Mouse (Mus musculus) midbrain, embryonic 10.5 days (tissue): ENCODE results near the gene Ank. TPM values are rescaled to one million over a fixed set of nuclear protein-coding genes. Genes with fewer than 3 reads are reported as not detected.

Source experiments
- DNase-seq: peaks from one replicate; pipeline ENCODE4 v3.0.0-alpha.2; 2017; ENCODE audit warnings: low spot score
- H3K27ac ChIP-seq: fragments of 300-500 bp; sonication (generic); replicated peaks from 2 replicates; pipeline ENCODE4 v1.5.1; 2016; ENCODE audit warnings: mild to moderate bottlenecking
- H3K27me3 ChIP-seq: fragments of 300-500 bp; sonication (generic); 2 replicates; pipeline ENCODE4 v1.6.1; 2016; ENCODE audit warnings: low read depth, mild to moderate bottlenecking; ENCODE audit not compliant: poor library complexity, severe bottlenecking
- H3K36me3 ChIP-seq: fragments of 300-500 bp; sonication (generic); 2 replicates; pipeline ENCODE4 v1.6.1; 2016; ENCODE audit warnings: mild to moderate bottlenecking, moderate library complexity
- H3K4me1 ChIP-seq: fragments of 300-500 bp; sonication (generic); 2 replicates; pipeline ENCODE4 v1.6.1; 2016
- H3K4me3 ChIP-seq: fragments of 300-500 bp; sonication (generic); 2 replicates; pipeline ENCODE4 v1.5.1; 2016; ENCODE audit warnings: mild to moderate bottlenecking, moderate library complexity
- H3K9me3 ChIP-seq: fragments of 300-500 bp; sonication (generic); replicated peaks from 2 replicates; pipeline ENCODE4 v1.6.1; 2016; ENCODE audit warnings: mild to moderate bottlenecking
- WGBS: fragments of 180-500 bp; shearing (Covaris S2); methylation state at CpG from one replicate; pipeline ENCODE4 v1.1.7; 2016; 5-methylcytosine and 5-hydroxymethylcytosine counted together
- polyA plus RNA-seq: library from polyadenylated mRNA; unstranded; fragments of >200 nt; fragmentation: Nextera tagmentation; extraction: Ambion mirVana; gene quantifications from 2 replicates; pipeline ENCODE4 v1.2.1, GENCODE M21; 2016

Ank gene
- polyA plus RNA-seq, result 6.3 and 6.4 TPM in 2 replicates

GRCm38 (mm10) chr15:27466131-27467080, at the start of gene Ank:
TSS of gene Ank (plus strand) at chr15:27466677.
- under 1% methylated on average over 118 of the region's 120 CpGs for WGBS
- Histone ChIP-seq H3K36me3 (no peaks in the 10 kb centered on the region), H3K9me3 (no peaks in the 10 kb centered on the region), H3K4me1 (peaks cover 26% of the 10 kb centered on the region), H3K27me3 (peaks cover 20% of the 10 kb centered on the region), H3K27ac (peak within 1 kb of the TSS; percentile 90), H3K4me3 (peak within 1 kb of the TSS; percentile 82)
- DNase-seq, result peak; percentile 77

DNA sequence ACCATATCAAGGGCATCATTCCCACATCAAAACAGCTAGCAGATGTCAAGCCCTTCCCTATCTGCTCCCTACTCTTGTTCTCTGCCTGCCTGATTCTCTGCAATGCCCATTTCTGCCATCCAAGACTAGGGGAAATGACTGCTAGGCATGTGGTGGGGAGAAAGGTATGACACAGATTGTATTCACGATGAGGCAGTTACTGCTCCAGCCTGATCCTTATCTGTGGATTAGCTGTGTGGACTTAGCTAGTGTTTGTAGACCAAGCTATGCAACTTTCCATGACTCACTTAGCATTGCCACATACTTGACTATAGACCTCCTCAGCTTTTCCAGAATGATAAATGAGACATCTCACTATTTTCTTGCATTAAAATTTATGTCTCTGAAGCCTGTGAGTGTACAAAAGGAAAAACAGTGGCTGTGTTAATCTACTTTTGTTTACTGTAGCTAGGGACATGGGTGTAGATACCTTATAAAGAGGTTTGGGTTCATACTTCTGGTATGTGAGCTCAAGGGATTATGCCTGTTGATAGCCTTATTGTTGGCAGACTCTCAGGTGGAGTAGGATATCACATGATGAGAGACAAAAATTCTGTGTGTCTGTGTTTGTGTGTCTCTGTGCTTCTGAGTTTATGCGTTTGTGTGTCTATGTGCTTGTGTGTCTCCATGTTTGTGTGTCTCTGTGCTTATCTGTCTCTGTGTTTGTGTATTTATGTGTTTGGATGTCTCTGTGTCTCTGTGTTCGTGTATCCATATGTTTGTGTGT, 47.7 kb upstream of the Ank start:
- Histone ChIP-seq H3K27me3 (no peaks in the 10 kb centered on the region), H3K4me1 (no peaks in the 10 kb centered on the region), H3K4me3 (no peak overlapping the region), H3K9me3 (no peaks in the 10 kb centered on the region), H3K27ac (no peak overlapping the region), H3K36me3 (no peaks in the 10 kb centered on the region)
- WGBS, result 85% methylated on average over 3 of the region's 3 CpGs
- DNase-seq, result no peak

- no peak overlapping the region for H3K4me3 ChIP-seq
- H3K27ac ChIP-seq, result no peak overlapping the region
- 88% methylated on average over 6 of the region's 6 CpGs for whole genome bisulfite sequencing
- H3K9me3 ChIP-seq, result no peaks in the 10 kb centered on the region
- no peak for DNase-seq
- H3K36me3 ChIP-seq, result no peaks in the 10 kb centered on the region
- no peaks in the 10 kb centered on the region for H3K4me1 ChIP-seq
- H3K27me3 ChIP-seq, result no peaks in the 10 kb centered on the region
These were observed 44.9 kb upstream of the Ank start for GRCm38 (mm10) chr15:27421531-27421930.

- Histone ChIP-seq H3K4me3 (no peak overlapping the region), H3K27me3 (no peaks in the 10 kb centered on the region), H3K4me1 (no peaks in the 10 kb centered on the region), H3K9me3 (no peaks in the 10 kb centered on the region), H3K36me3 (no peaks in the 10 kb centered on the region), H3K27ac (no peak overlapping the region)
- no peak for DNase-seq
- WGBS, result 93% methylated on average over 3 of the region's 3 CpGs
These were observed 38.9 kb upstream of the Ank start for GRCm38 (mm10) chr15:27427581-27427980.

GRCm38 (mm10) chr15:27430241-27430640, 36.2 kb upstream of the Ank start:
- Histone ChIP-seq H3K4me1 (no peaks in the 10 kb centered on the region), H3K4me3 (no peak overlapping the region), H3K36me3 (no peaks in the 10 kb centered on the region), H3K9me3 (no peaks in the 10 kb centered on the region), H3K27ac (no peak overlapping the region), H3K27me3 (no peaks in the 10 kb centered on the region)
- no peak for DNase-seq
- 92% methylated on average over 1 of the region's 1 CpGs for WGBS

GRCm38 (mm10) chr15:27432851-27433615, 33.4 kb upstream of the Ank start:
- no peak for DNase-seq
- Histone ChIP-seq H3K4me3 (no peak overlapping the region), H3K27ac (no peak overlapping the region), H3K4me1 (no peaks in the 10 kb centered on the region), H3K36me3 (no peaks in the 10 kb centered on the region), H3K27me3 (no peaks in the 10 kb centered on the region), H3K9me3 (no peaks in the 10 kb centered on the region)
- 92% methylated on average over 4 of the region's 4 CpGs for WGBS

DNA sequence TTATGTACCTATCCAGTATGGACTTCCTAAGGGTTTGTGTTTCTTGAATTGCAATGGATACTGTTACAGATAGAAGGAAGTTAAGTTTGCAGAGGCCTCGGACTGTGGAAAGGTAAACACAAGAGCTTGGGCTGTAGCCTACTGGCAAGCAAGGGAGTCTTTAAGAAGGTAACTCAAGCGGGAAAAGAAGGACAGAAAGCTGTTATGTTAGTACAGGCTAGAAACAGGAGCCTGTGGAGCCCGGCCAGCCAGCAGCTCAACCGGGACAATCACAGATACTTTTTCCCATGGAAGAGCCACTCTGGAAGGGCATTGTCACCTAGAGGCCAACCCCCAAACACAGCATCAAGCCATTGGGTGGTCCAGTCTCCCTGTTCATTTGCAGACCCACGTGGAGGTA, 31.1 kb upstream of the Ank start:
- Histone ChIP-seq H3K9me3 (no peaks in the 10 kb centered on the region), H3K27ac (no peak overlapping the region), H3K4me1 (no peaks in the 10 kb centered on the region), H3K36me3 (no peaks in the 10 kb centered on the region), H3K27me3 (no peaks in the 10 kb centered on the region), H3K4me3 (no peak overlapping the region)
- WGBS, result 80% methylated on average over 5 of the region's 5 CpGs
- DNase-seq, result no peak

- WGBS, result 88% methylated on average over 4 of the region's 4 CpGs
- Histone ChIP-seq H3K27me3 (no peaks in the 10 kb centered on the region), H3K36me3 (no peaks in the 10 kb centered on the region), H3K4me1 (no peaks in the 10 kb centered on the region), H3K27ac (no peak overlapping the region), H3K9me3 (no peaks in the 10 kb centered on the region), H3K4me3 (no peak overlapping the region)
- DNase-seq, result no peak
These were observed 30.3 kb upstream of the Ank start for GRCm38 (mm10) chr15:27436194-27436593.

GRCm38 (mm10) chr15:27441053-27441452, 25.4 kb upstream of the Ank start:
- WGBS, result 89% methylated on average over 7 of the region's 7 CpGs
- H3K27me3 ChIP-seq, result no peaks in the 10 kb centered on the region

GRCm38 (mm10) chr15:27441529-27441928, 24.9 kb upstream of the Ank start:
- WGBS, result 95% methylated on average over 4 of the region's 4 CpGs
- no peak overlapping the region for H3K4me3 ChIP-seq
- no peak overlapping the region for H3K27ac ChIP-seq
- H3K27me3 ChIP-seq, result no peaks in the 10 kb centered on the region
- no peaks in the 10 kb centered on the region for H3K36me3 ChIP-seq
- no peak for DNase-seq
- no peaks in the 10 kb centered on the region for H3K4me1 ChIP-seq
- no peaks in the 10 kb centered on the region for H3K9me3 ChIP-seq

More at GRCm38 (mm10) chr15:27441053-27441452, 25.4 kb upstream of the Ank start:
- Histone ChIP-seq H3K4me3 (no peak overlapping the region), H3K4me1 (no peaks in the 10 kb centered on the region), H3K9me3 (no peaks in the 10 kb centered on the region), H3K27ac (no peak overlapping the region), H3K36me3 (no peaks in the 10 kb centered on the region)
- DNase-seq, result no peak

GRCm38 (mm10) chr15:27441951-27442350, 24.5 kb upstream of the Ank start:
- no peaks in the 10 kb centered on the region for H3K4me1 ChIP-seq
- H3K4me3 ChIP-seq, result no peak overlapping the region
- no peak overlapping the region for H3K27ac ChIP-seq
- 86% methylated on average over 5 of the region's 5 CpGs for WGBS
- no peak for DNase-seq
- no peaks in the 10 kb centered on the region for H3K27me3 ChIP-seq
- no peaks in the 10 kb centered on the region for H3K9me3 ChIP-seq
- no peaks in the 10 kb centered on the region for H3K36me3 ChIP-seq

DNA sequence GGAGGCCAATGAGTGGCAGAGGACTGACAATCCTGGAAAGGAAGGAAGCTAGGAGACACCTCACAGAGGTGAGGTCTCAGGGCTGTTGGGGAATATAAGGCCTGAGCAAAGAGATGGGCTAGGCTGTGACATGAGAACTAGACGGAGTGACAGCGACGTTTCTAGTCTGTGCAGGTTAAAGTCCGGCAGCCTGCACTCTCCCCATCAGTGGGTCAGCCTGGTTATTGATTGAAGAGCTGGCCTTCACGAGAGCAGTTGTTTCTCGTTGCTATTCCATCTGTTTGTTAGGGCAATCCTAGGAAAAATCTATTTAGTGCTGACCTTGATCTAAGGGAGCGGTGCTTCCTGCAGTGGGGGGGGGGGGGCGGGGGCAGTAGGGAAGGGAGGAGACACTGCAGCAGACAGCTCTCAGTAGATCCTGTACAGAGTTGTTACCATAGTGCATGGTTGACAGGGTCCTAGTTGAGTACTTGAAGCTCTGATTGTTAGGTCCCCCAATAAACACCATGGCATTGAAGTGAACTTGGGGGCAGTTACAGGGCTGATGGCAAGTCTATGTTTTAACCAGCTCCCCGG, 21.6 kb upstream of the Ank start:
- H3K4me1 ChIP-seq, result no peaks in the 10 kb centered on the region
- 91% methylated on average over 9 of the region's 9 CpGs for WGBS
- DNase-seq, result no peak
- no peaks in the 10 kb centered on the region for H3K36me3 ChIP-seq
- H3K27ac ChIP-seq, result no peak overlapping the region
- no peak overlapping the region for H3K4me3 ChIP-seq
- H3K9me3 ChIP-seq, result no peaks in the 10 kb centered on the region
- no peaks in the 10 kb centered on the region for H3K27me3 ChIP-seq
